Mouse (Mus musculus) adipocyte (in vitro differentiated cells): ENCODE data around the gene Stat1.

Source experiments
- DNase-seq: peaks from one replicate; pipeline ENCODE4 v3.0.0-alpha.2; 2016; ENCODE audit warnings: low spot score

Stat1 gene

DNA sequence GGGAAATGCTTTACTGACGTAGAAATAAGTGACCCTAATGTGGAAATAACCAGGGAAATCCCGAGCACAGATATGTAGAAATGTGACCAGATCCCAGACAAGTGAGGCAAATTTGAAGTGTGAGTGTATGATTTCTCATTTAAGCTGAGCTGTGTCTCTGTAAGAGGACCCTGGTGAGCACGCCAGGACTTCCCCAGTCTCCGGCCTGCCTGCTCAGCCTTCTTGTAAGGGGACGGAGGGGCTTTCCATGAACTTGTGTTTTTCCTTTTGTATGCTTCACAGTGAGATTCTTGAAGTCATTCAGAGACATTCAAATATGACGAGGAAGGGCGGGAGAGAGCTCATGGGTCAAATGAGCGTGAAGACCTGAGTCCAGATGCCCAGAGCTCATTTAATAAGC, 14.0 kb downstream of the Stat1 start:
- DNase-seq = no peak

DNA sequence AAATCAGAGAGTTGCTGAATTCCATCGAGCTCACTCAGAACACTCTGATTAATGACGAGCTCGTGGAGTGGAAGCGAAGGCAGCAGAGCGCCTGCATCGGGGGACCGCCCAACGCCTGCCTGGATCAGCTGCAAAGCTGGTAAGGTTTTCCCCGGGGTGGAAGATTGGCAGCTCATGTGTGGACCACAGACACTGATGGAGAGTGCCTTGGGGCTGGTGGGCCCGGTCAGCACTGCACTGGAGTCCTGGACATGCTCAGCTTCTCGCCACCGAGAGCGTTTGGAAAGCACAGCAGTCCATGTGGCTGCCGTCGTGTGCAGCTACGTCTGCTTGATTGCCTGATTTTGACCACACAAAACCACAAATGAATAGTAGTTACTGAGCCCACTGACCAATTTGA, 18.1 kb downstream of the Stat1 start:
- no peak for DNase-seq

DNA sequence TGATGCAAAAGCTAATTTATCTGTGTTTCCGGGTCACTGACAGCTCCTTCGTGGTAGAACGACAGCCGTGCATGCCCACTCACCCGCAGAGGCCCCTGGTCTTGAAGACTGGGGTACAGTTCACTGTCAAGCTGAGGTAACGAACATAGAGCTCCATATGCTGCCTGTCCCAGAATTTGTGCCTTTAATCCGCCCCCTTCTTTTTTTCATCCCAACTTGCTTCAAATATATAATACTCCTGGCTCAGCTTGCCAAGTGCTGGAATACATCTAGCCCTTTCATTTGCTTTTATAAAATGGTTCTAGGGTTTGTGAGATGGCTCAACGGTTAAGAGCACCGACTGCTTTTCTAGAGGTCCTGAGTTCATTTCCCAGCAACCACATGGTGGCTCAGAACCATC, 21.3 kb downstream of the Stat1 start:
- no peak for DNase-seq

DNA sequence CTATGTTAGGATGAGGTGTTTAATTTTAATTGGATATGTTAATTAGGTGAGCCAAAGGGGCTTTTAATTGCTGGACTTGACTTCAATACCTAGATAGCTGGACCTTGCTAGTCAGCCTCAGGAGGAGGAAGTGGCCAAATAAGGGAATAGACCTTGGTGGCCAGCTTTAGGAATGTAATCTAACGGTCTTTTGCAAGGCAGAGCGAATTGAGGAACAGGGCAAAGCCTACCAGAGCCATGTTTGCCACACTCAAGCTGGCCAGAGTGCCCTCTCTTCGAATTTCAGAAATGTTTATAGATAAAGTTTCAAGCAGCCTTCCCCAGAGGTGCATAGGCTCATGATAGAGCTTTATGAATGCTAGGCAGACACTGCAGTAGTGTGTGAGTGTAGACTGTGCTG, 22.2 kb downstream of the Stat1 start:
- peak; percentile 21 for DNase-seq

DNA sequence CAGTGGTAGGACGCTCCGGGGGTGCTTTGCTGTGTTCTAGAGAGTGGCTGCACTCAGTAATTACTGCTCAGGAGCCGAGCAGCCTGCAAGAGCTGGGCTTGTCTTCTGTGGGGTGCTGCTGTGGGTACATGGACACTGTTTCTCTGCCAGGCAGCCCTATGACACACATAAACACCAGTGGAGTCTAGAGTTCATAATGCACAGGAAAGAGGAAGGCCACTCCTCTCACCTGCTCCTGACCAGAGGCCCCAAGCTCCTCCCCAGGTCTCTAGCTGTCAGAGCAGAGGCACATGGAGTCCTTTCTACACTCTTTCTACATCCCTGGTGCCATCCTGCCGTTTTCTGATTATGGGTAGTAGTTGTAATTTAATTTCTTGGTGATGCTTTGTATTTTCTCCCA, 22.9 kb downstream of the Stat1 start:
- DNase-seq = no peak

DNA sequence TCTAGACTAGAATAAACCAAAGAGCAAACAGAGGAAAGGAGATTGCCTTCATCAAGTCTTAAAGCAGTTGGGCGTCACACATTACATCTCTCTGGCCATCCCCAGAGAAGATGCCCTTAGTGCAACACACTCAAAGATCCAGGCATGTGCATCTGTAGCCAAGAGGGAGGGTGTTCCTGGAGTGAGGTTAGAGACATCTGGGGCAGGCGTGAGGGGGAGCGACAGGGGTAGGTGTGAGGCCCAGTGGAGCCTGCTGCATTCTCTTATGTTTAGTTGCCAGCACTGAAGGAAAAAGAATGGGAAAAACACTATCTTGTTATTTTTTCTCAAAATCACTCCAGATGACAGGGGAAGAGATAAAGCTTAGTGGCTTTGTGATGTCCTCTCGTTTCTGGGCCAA, 24.0 kb downstream of the Stat1 start:
- no peak for DNase-seq

DNA sequence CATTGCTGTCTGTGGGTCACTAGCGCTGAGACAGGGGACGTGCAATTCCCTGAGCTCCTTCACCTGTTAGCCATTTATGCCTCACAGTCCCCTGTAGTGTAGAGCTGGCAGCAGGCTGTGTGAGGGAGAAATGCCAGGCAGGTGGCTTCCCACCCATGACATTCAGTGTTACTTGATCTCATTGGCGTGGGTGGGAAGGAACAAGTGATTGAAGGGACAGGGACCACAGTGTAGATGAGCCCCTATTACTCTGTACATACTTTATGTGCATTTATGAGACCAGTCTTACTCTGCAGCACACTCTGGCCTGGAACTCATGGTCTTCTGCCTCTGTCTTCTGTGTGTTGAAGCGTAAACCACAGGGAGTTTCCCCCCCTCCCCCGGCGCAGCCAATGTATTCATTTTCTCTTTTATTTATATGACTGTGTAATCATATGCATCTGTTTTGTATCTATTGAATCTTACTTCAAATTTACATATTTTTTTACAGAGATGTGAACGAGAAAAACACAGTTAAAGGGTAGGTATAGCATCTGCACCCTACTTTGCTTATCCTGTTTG, 24.4 kb downstream of the Stat1 start:
- no peak for DNase-seq

DNA sequence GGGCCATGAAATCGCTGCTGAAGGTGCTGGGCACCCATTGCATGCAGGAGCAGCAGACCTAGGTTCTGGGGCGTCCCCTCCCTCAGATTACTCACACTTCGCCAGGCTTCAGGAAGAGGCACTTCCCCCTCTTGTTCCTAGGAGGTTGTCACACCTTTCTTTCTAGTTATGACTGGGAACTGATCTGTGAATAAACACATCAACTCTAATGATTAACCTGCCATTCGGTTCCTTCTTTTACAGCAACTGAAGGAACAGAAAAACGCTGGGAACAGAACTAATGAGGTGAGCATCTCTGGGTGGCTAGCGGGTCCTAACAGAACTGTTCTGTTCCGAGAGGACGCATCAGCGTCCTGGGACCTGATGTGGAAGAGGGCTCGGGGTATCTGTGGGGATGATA, 25.7 kb downstream of the Stat1 start:
- DNase-seq = no peak

DNA sequence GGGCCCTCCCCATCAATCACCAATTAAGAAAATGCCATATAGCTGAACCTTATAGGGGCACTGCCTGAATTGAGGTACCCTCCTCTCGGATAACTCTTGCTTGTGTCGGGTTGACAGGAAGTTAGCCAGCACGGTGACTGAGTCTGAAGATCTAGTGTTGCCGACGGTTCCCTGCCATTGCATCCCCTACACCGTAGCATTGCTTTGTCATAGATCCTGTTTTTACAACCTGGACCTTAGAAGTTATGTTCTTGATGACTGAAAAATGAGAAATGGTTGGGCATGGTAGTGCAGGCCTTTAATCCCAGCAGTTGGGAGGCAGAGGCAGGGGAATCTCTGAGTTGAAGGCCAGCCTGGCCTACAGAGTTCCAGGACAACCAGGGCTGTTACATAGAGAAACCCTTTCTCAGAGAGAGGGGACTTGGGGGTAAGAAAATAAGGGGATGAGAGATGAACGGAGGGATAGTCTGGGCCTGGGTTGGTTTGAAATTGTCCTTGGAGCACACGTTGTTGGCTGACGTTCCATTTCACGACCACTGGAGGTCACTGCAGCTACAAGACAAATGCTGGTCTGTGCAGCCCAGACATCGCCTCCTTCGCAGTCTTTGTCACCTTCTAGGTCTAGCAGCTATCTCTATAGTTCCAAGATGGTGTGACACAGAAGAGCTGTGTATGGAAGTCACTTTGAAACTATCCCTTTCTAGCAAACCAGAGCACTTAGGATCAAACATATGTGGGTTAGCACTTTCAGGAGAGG, 27.2 kb downstream of the Stat1 start:
- DNase-seq = peak; percentile 41

DNA sequence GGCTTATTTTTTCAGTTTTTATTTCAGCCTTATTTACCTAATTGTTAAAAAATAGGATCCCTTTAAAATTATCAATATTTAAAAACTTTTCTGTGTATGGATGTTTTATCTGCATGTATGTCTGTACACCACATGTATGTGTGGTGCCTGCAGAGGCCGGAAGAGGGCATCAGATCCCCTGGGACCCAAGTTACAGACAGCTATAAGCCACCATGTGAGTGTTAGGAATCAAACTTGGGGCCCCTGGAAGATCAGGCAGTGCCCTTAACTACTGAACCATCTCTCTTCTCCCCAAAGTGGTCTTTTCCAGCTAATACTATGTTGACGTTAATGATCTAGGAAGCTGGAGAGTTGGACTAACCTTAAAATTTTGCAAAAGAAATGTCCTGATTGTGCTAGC, 28.2 kb downstream of the Stat1 start:
- DNase-seq = no peak

DNA sequence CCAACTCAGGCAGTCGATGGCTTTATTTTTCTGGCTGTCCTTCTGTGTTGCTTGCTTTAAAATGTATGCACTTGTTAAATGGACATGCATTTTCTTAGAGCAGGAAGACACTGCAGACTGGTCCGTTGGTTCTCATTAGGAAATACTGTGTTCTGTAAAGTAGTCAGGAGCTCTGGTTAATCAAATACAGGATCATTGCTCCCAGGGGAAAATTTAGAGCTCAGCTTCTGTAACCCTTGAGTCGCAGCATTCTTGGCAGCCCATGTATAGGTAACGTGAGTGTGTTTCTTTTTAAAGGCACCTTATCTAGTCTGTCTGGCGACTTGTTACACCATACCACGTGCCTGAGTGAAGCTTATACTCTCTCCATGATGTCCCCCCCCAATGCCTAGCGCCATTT, 28.9 kb downstream of the Stat1 start:
- DNase-seq = no peak

DNA sequence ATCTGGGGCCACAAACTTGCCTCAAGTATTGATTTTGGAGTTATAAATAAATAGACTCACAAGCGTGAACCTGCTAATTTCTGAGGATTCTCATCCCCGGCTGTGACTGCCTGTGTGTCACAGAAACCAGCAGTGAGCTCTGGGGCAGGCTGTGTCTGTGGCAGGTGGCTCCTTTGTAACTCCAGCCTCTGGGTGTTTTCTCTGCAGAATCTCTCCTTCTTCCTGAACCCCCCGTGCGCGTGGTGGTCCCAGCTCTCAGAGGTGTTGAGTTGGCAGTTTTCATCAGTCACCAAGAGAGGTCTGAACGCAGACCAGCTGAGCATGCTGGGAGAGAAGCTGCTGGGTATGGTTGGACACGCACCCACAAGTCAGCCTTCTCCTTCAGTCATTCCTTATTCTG, 29.5 kb downstream of the Stat1 start:
- no peak for DNase-seq

DNA sequence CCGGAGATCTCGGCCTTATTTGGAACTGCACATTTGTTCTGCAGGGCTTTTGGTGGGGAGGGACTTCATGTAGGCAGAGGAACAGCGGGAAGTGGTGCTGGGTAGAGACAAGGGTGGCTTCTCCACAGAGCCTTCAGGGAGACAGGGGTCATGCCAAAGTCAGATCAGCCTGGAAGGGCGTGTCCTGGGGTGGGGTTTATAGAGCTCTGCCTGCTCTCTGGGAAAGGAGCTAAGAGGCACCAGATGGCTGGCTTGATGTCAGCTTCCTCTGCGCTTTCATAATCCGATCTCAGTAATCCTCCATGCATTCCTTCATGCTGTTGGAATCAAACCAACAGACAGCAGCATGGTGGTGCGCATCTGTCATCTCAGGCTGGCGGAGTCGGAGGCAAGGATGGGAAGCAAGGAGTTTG, 30.7 kb downstream of the Stat1 start:
- DNase-seq = peak; percentile 28

DNA sequence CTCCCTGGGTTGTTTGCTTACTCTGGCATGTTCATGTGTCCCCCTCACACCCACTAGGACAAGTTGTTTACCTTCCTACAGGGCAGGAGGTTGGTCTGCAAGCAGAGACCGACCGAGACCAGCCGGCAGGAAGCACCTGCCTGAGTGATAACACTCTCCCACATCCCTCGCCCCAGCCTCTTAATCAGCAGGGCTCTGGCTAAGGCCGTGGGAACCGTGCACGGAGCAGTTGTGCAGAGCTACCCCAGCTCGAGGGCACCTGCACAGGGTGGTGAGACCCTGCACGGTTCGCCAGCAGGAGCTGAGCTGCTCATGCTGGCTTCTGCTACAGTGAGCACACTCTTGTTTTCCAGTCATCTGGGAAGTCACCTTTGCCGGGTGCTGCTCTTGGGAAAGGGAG, 31.4 kb downstream of the Stat1 start:
- DNase-seq = no peak

DNA sequence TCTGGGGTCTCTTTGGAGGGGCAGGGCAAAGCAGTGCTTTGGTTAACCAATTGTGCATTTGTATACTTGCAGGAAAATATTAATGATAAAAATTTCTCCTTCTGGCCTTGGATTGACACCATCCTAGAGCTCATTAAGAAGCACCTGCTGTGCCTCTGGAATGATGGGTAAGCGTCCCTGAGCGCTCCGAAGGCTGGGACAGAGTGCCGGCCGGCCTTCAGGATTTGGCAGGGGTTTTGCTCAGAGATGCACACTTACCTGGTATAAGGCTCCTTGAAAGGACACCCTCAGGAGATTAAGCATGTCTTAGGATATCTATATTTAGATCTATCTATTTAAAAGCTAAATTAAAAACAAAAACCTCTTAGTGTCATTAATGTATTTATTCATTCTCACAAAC, 31.9 kb downstream of the Stat1 start:
- no peak for DNase-seq

DNA sequence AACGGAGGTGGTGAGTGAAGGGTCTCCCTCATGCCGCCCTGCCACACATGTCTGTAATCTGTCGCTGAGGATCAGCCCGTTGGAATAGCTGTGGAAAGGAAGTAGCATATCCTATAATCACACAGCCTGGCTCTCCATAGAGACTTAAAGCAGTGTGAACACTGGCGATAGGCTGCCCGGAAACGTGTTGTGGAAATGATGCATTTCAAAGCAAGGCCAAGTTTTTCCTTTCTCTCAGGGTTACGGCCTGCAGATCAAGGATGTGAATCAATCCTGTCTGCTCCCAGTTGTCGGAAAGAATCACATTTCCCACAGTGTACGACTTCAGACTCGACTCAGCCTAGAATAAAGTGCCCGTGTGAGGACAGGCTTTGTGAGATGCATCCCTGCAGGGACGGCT, 33.1 kb downstream of the Stat1 start:
- DNase-seq = no peak

DNA sequence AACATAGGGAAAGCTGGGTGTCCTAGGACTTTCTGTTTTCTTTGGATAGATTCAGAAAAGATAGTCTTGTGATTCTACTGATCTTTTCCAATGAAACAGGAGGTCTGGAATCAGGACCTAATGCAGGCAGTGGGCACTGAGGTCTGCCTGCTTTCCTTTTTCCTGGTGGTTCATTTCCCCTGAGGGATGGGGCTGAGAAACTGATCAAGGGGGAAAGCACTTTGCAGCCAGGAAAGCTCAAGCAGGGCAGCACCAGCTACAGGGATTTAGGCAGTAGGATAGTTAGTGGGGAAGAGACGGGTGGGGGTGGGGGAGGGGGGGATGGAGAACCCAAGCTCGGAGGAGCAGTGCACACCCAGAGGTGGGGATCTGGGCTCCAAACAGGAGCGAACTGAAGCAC, 33.7 kb downstream of the Stat1 start:
- DNase-seq = no peak

DNA sequence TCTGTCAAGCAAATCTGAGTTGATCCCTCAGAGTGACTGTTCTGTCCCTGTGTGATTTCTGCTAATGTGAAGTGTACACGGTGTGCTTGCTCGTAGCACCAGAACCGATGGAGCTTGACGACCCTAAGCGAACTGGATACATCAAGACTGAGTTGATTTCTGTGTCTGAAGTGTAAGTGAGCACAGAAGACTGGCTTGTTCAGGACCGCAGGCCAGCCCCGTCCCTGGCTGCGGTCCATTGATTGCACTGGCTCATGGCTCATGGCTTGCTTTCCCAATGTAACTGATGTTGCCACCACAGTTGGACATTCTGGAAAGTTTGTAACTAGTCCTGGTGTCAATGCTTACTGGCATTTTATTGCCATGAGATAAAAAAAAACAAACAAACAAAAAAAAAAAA, 35.6 kb downstream of the Stat1 start:
- DNase-seq = peak; percentile 83

DNA sequence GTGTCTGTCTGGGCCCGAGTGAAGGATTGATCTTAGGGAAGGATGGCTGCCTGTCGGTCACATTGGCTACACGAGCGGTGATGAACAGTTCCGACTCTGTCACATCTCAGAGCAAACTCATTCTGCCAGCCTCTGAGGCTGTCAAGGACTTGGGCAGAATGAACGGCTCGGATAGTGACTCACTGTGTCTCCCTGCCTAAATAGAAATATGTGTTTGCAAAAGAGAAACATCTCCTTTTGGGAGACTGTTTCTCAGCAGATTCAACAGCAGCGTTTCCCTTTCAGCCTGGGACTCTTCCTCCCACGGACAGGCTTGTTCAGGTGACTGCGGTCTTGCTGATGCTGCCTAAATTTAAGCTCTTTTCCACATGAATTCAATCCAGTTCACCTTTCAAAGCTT, 37.1 kb downstream of the Stat1 start:
- no peak for DNase-seq

DNA sequence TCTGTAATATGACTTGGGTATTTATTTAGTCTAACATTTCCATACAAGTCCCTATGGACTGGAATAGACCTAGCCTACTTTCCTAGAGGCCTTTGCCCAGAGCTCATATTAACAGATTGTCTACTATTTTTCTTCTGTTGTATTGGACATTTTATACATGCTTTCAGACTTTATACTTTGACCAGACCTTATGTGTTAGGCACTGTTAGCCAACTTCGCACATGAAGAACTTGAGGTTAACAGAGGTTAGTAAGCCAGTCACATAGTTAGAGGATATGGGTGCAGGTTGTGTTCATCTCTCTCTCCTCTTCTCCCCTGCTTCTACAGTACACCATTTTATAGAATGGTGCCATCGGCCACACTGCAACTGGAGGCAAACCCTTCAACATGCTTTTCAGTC, 38.8 kb downstream of the Stat1 start:
- DNase-seq = no peak

DNA sequence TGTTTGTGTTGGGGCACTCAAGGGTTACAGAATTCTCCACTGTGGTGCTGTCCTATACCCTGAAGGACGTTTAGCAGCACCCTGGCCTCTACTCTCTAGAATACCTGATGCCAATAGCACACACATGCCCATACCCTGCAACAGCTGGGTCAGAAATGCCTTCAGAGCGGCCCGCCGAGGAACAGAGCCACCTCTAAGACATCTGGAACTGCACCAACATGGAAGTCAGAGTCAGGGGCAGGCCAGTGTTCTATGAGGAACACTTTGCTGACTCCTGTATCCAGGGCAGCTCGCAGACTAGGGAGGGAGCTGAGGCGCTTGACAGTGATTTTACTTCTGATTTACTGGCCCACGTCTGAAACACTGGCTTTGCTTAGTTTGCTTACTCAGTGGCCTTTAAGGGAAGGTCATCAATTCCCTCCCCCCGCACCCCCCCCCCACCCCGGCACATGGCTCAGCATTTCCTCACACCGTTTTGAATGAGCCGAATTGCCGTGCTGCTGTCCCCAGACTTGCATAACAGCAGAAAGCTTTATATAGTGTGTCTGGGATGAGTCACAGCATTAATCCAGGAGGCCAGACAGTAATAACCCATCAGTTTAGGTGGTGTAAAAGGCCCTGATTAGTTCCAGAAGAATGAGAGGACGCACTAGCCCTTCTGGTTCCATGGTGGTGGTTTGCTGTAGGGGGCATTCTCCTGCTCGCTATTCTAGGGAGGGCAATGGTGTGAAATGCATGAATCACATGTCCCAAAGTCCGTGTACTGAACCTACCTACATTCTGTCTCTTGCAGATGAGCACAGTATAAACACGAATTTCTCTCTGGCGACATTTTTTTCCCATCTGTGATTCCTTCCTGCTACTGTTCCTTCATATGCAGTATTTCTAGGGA, 39.5 kb downstream of the Stat1 start:
- peak; percentile 27 for DNase-seq

DNA sequence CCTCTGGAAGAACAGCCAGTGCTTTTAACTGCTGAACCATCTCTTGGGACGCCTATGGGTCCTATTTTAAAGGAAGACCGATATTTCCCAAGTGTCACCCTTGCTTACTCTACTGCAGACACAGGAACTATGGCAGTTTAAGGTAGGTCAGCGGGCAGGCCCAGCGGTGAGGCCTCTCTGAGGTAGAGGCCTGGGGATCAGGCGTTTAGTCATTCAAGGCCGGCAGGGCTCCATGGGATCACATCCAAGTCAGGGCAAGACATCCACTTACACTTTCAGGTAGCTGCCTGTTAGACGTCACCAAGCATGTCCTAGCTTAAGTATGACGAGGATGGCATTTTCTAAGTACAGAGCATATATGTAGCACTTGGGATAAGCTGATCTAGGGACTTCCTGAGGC, 41.9 kb downstream of the Stat1 start:
- DNase-seq = no peak
